Comparison of ENCODE assay signal across 9 mouse cellular contexts in the genomic region with DNA sequence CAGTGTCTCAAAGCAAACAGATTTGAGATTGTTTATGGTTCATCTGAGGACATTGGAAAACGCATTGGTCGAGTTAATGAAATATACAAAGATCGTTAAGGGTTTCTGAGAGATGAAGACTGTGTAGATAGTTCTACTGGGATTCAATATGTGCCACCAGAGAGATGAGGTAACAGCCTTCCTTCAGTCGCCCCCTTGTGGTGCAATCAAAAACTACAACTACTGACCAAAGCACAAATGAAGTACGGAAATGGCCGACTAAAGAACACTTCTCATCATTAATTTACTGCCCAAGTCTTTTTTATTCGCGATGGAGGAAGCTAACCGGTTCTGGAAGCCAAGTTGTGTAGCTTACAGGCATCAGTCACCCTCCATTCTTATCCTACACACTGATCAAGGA.
DNase-seq lines count a peak whose midpoint lies in the region; ATAC-seq and TF ChIP-seq lines count a peak whose summit lies in the region.
"Had no signal": no experiment of that assay in that cellular context is flagged by ENCODE, and none has a peak within 500 bp of the region (broad histone marks: within the 10 kb centered on the region; RNA-seq: fewer than 3 reads in every experiment).

No protein-coding gene starts in this region.

- H3K9ac ChIP-seq in midbrain, embryonic 11.5 days (ENCODE audit: low read length) = no peak overlapping the region
- H3K9ac ChIP-seq in midbrain, embryonic 15.5 days = no peak overlapping the region
- no peak overlapping the region for H3K9ac ChIP-seq in limb, embryonic 11.5 days (ENCODE audit: low read length)
- H3K9ac ChIP-seq in stomach, postnatal 0 days (ENCODE audit: low read length) = no peak overlapping the region
- H3K9ac ChIP-seq: heart, embryonic 13.5 days; neural tube, embryonic 12.5 days had no signal

- peak; percentile 87 for DNase-seq in midbrain, embryonic 11.5 days (ENCODE audit: low spot score, missing footprints)
- DNase-seq in adrenal gland, postnatal 10 days = peak; percentile 81
- DNase-seq in embryo, embryonic 10.5 days (ENCODE audit: low spot score) = peak; percentile 66
- peak; percentile 72 for DNase-seq in limb, embryonic 11.5 days (ENCODE audit: low spot score)
- peak; percentile 21 for DNase-seq in stomach, postnatal 0 days (ENCODE audit: low spot score)

- H3K36me3 ChIP-seq in midbrain, embryonic 11.5 days (ENCODE audit: control insufficient read depth, insufficient read depth, low read length) = no peaks in the 10 kb centered on the region
- H3K36me3 ChIP-seq in midbrain, embryonic 15.5 days (replicated peaks) = no peaks in the 10 kb centered on the region
- no peaks in the 10 kb centered on the region for H3K36me3 ChIP-seq in limb, embryonic 11.5 days (ENCODE audit: control insufficient read depth, insufficient read depth, low read length)
- H3K36me3 ChIP-seq in stomach, postnatal 0 days (ENCODE audit: control insufficient read depth, insufficient read depth, low read length) = no peaks in the 10 kb centered on the region
- H3K36me3 ChIP-seq: heart, embryonic 13.5 days; neural tube, embryonic 12.5 days had no signal

- H3K9me3 ChIP-seq in midbrain, embryonic 11.5 days (ENCODE audit: control insufficient read depth, low read length) = no peaks in the 10 kb centered on the region
- no peaks in the 10 kb centered on the region for H3K9me3 ChIP-seq in midbrain, embryonic 15.5 days
- H3K9me3 ChIP-seq in limb, embryonic 11.5 days (ENCODE audit: control insufficient read depth, low read length) = no peaks in the 10 kb centered on the region
- no peaks in the 10 kb centered on the region for H3K9me3 ChIP-seq in stomach, postnatal 0 days (ENCODE audit: control insufficient read depth, low read length)
- H3K9me3 ChIP-seq: heart, embryonic 13.5 days; neural tube, embryonic 12.5 days had no signal

- no peaks in the 10 kb centered on the region for H3K27me3 ChIP-seq in midbrain, embryonic 11.5 days (ENCODE audit: control insufficient read depth, insufficient read depth, low read length)
- no peaks in the 10 kb centered on the region for H3K27me3 ChIP-seq in midbrain, embryonic 15.5 days (replicated peaks)
- no peaks in the 10 kb centered on the region for H3K27me3 ChIP-seq in limb, embryonic 11.5 days (ENCODE audit: control insufficient read depth, insufficient read depth, low read length)
- H3K27me3 ChIP-seq in stomach, postnatal 0 days (ENCODE audit: control insufficient read depth, insufficient read depth, low read length) = no peaks in the 10 kb centered on the region
- H3K27me3 ChIP-seq: heart, embryonic 13.5 days; neural tube, embryonic 12.5 days had no signal

- 63% methylated on average over 9 of the region's 9 CpGs for WGBS in midbrain, embryonic 11.5 days
- 61% methylated on average over 9 of the region's 9 CpGs for WGBS in midbrain, embryonic 15.5 days
- 60% methylated on average over 9 of the region's 9 CpGs for WGBS in limb, embryonic 11.5 days
- 48% methylated on average over 9 of the region's 9 CpGs for WGBS in stomach, postnatal 0 days

- TF ChIP-seq EP300 in stomach, postnatal 0 days (optimal IDR thresholded peaks at IDR 0.05) = no peak

- peak; percentile 44; the same call in 1 of the 2 replicates for ATAC-seq in midbrain, embryonic 11.5 days (ENCODE audit: low FRiP score)
- no peak for ATAC-seq in midbrain, embryonic 15.5 days (replicated peaks)
- ATAC-seq in hematopoietic stem cell, adult 5-6 weeks (replicated peaks in 1 of 2; ENCODE audit: insufficient read depth in 1 of 2, low FRiP score in 2 of 2, low TSS enrichment in 1 of 2, low read depth in 1 of 2, poor library complexity in 2 of 2, severe bottlenecking in 2 of 2) = peak; percentile 85 to 91; a peak in 3 of 4 replicates
- ATAC-seq in limb, embryonic 11.5 days (ENCODE audit: insufficient number of reproducible peaks, low FRiP score, low TSS enrichment, low read depth) = no peak
- ATAC-seq in stomach, postnatal 0 days (ENCODE audit: low FRiP score, low TSS enrichment) = no peak

- peak; percentile 83 for TF ChIP-seq CTCF in stomach, postnatal 0 days (IDR thresholded peaks at IDR 0.05; ENCODE audit: low read depth)

- no peak overlapping the region for H3K4me2 ChIP-seq in midbrain, embryonic 11.5 days
- no peak overlapping the region for H3K4me2 ChIP-seq in midbrain, embryonic 15.5 days
- H3K4me2 ChIP-seq in limb, embryonic 11.5 days (ENCODE audit: low read depth, severe bottlenecking) = no peak overlapping the region
- no peak overlapping the region for H3K4me2 ChIP-seq in stomach, postnatal 0 days (replicated peaks; ENCODE audit: low read depth)
- H3K4me2 ChIP-seq: heart, embryonic 13.5 days; neural tube, embryonic 12.5 days had no signal

- no peak overlapping the region for H3K4me3 ChIP-seq in midbrain, embryonic 11.5 days (ENCODE audit: low read depth, low read length)
- no peak overlapping the region for H3K4me3 ChIP-seq in midbrain, embryonic 15.5 days
- no peak overlapping the region for H3K4me3 ChIP-seq in limb, embryonic 11.5 days (ENCODE audit: low read depth, low read length)
- no peak overlapping the region for H3K4me3 ChIP-seq in stomach, postnatal 0 days (ENCODE audit: low read depth, low read length)
- H3K4me3 ChIP-seq: heart, embryonic 13.5 days; neural tube, embryonic 12.5 days had no signal

- no peak overlapping the region for H3K27ac ChIP-seq in midbrain, embryonic 11.5 days (ENCODE audit: low read depth, low read length)
- H3K27ac ChIP-seq in midbrain, embryonic 15.5 days = no peak overlapping the region
- H3K27ac ChIP-seq in limb, embryonic 11.5 days (replicated peaks; ENCODE audit: low read depth, low read length) = no peak overlapping the region
- H3K27ac ChIP-seq in stomach, postnatal 0 days (replicated peaks) = no peak overlapping the region
- H3K27ac ChIP-seq: heart, embryonic 13.5 days; neural tube, embryonic 12.5 days had no signal

- no peaks in the 10 kb centered on the region for H3K4me1 ChIP-seq in midbrain, embryonic 11.5 days (ENCODE audit: control insufficient read depth, insufficient read depth, low read length)
- H3K4me1 ChIP-seq in midbrain, embryonic 15.5 days = no peaks in the 10 kb centered on the region
- H3K4me1 ChIP-seq in limb, embryonic 11.5 days (ENCODE audit: control insufficient read depth, insufficient read depth, low read length) = no peaks in the 10 kb centered on the region
- H3K4me1 ChIP-seq in stomach, postnatal 0 days (replicated peaks; ENCODE audit: control insufficient read depth, insufficient read depth) = no peaks in the 10 kb centered on the region
- H3K4me1 ChIP-seq: heart, embryonic 13.5 days; neural tube, embryonic 12.5 days had no signal

Comparison
In these comparisons a context has a peak if more than half of its experiments do, and no peak if none do; other contexts are left out.
1. ATAC-seq: peak in midbrain, embryonic 11.5 days (single experiment) and hematopoietic stem cell, adult 5-6 weeks (2 of 2); none in midbrain, embryonic 15.5 days (single experiment), limb, embryonic 11.5 days (single experiment) and stomach, postnatal 0 days (single experiment).
2. DNase-seq: peak in every context shown above with its lines; median percentile 87 in midbrain, embryonic 11.5 days; 81 in adrenal gland, postnatal 10 days; 72 in limb, embryonic 11.5 days; 66 in embryo, embryonic 10.5 days; 21 in stomach, postnatal 0 days.